Mouse (Mus musculus) lung, embryonic 14.5 days (tissue): ENCODE measurements at regions not wholly inside any gene's neighbourhood (a gene's known extent, or its start where the extent isn't known, plus 50 kb on each side); places are given as distances from the start of the nearest gene placed in this dataset.
A peak's percentile ranks its signal among the peaks of the same experiment; 100 is the strongest.

Source experiments
- ATAC-seq: fragments of 200-750 bp; cut with Nextera tagmentation; 2 replicates; pipeline ENCODE4 v1.8.0; 2017; ENCODE audit warnings: mild to moderate bottlenecking, moderate TSS enrichment, moderate library complexity; ENCODE audit not compliant: insufficient read depth
- DNase-seq: peaks from one replicate; pipeline ENCODE4 v3.0.0-alpha.2; 2015
- H3K27ac ChIP-seq: fragments of 300-500 bp; sonication (generic); 2 replicates; pipeline ENCODE4 v1.5.1; 2014; ENCODE audit warnings: low read depth, mild to moderate bottlenecking, moderate library complexity
- H3K27me3 ChIP-seq: fragments of 300-500 bp; sonication (generic); 2 replicates; pipeline ENCODE4 v1.6.1; 2014; ENCODE audit warnings: low read length, control low read depth; ENCODE audit not compliant: insufficient read depth
- H3K36me3 ChIP-seq: fragments of 300-500 bp; sonication (generic); 2 replicates; pipeline ENCODE4 v1.6.1; 2014; ENCODE audit warnings: control low read depth; ENCODE audit not compliant: insufficient read depth
- H3K4me1 ChIP-seq: fragments of 300-500 bp; sonication (generic); 2 replicates; pipeline ENCODE4 v1.6.1; 2014; ENCODE audit warnings: antibody characterized with exemption, control low read depth; ENCODE audit not compliant: insufficient read depth
- H3K4me2 ChIP-seq: fragments of 300-500 bp; sonication (generic); 2 replicates; pipeline ENCODE4 v1.6.1; 2014; ENCODE audit warnings: mild to moderate bottlenecking
- H3K4me3 ChIP-seq: fragments of 300-500 bp; sonication (generic); 2 replicates; pipeline ENCODE4 v1.5.1; 2014; ENCODE audit warnings: low read depth, low read length
- H3K9ac ChIP-seq: fragments of 300-500 bp; sonication (generic); 2 replicates; pipeline ENCODE4 v1.6.1; 2014
- H3K9me3 ChIP-seq: fragments of 300-500 bp; sonication (generic); 2 replicates; pipeline ENCODE4 v1.6.1; 2016; ENCODE audit warnings: low read depth, low read length, control low read depth
- CTCF ChIP-seq: IDR thresholded peaks from 2 replicates; pipeline ENCODE4 v1.5.1; 2016; ENCODE audit warnings: antibody characterized with exemption, low read depth
- WGBS: fragments of 180-500 bp; shearing (Covaris S2); extraction: QIAGEN DNeasy Blood & Tissue Kit; methylation state at CpG from one replicate; pipeline ENCODE4 v1.1.7; 2014; 5-methylcytosine and 5-hydroxymethylcytosine counted together

DNA sequence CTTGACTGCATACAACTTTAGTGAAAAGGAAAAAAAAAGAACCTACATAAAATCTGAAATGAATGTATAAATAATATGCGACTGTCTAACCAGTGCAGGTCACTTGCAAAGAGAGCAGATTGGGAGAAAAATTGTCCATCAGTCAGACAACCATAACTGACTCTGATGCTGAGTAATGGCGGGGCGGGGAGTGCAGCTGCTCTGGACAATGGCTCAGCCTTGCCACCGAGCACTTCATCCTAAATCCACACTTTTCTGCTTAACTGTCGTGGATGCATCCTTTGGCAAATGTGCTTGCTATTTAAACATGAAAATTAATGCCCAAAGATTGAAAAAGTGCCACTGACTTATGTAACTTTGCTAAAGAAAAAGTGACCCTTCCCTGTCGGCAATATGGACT lies 90.0 kb upstream of the Irx5 start:
- no peak overlapping the region for H3K9ac ChIP-seq
- H3K4me1 ChIP-seq = no peaks in the 10 kb centered on the region; the same call in 1 of the 2 replicates
- TF ChIP-seq CTCF = no peak
- H3K4me3 ChIP-seq = no peak overlapping the region
- WGBS = 61% methylated on average over 6 of the region's 6 CpGs
- no peaks in the 10 kb centered on the region for H3K27me3 ChIP-seq
- no peaks in the 10 kb centered on the region for H3K36me3 ChIP-seq
- no peak for ATAC-seq
- 0 out of 2 replicates have a peak, but pooled peaks cover 6% of the 10 kb centered on the region for H3K9me3 ChIP-seq
- H3K27ac ChIP-seq = no peak overlapping the region
- no peak overlapping the region for H3K4me2 ChIP-seq
- no peak for DNase-seq

DNA sequence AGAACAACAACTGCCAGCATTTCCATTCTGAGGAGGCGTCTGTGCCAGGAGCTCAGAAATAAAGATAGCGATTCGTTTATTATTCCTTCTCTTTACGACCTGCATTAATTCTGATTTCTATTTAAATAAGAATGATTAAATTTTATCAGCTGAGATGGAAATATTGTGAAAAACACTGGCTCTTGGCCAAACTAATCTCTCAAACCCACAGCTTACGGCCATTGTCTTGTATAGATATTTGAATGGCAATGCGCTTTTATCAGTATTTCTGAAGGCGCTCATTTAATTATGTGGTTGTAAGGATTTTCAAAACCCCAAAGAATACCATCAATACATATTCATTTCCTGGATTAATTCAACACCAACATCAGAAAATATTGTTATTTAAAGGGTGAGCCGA lies 97.4 kb upstream of the Irx5 start:
- Histone ChIP-seq H3K27me3 (no peaks in the 10 kb centered on the region), H3K27ac (no peak overlapping the region), H3K9ac (no peak overlapping the region), H3K4me2 (no peak overlapping the region), H3K36me3 (no peaks in the 10 kb centered on the region), H3K4me3 (no peak overlapping the region), H3K9me3 (no peaks in the 10 kb centered on the region), H3K4me1 (no peaks in the 10 kb centered on the region)
- ATAC-seq (no peak), DNase-seq (no peak)
- WGBS = 78% methylated on average over 8 of the region's 8 CpGs
- no peak for TF ChIP-seq CTCF

DNA sequence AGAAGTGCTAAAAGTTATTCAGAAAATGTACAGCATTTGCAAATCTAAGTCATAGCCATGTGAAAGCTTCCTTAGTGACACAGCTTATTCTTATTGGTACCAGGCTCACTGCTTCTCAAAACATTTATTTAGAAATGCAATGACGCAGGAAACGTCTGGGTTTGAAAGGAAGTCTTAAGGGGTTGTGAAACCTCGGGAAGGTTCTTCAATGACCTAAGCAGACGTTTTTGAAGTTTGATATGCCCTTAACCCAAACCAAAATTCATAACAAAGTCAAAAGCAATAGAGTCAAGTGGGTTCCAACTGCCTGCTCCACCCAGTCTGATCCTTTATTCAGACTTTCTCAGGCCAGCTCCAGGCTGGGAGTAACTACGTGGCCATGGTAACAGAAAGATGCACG lies 99.2 kb upstream of the Irx5 start:
- Histone ChIP-seq H3K4me3 (no peak overlapping the region), H3K4me2 (no peak overlapping the region), H3K27me3 (no peaks in the 10 kb centered on the region), H3K27ac (no peak overlapping the region), H3K4me1 (peaks cover 4% of the 10 kb centered on the region; the same call in 1 of the 2 replicates), H3K9ac (no peak overlapping the region), H3K9me3 (no peaks in the 10 kb centered on the region), H3K36me3 (no peaks in the 10 kb centered on the region)
- ATAC-seq = no peak
- no peak for TF ChIP-seq CTCF
- DNase-seq = no peak
- WGBS = 48% methylated on average over 6 of the region's 6 CpGs

DNA sequence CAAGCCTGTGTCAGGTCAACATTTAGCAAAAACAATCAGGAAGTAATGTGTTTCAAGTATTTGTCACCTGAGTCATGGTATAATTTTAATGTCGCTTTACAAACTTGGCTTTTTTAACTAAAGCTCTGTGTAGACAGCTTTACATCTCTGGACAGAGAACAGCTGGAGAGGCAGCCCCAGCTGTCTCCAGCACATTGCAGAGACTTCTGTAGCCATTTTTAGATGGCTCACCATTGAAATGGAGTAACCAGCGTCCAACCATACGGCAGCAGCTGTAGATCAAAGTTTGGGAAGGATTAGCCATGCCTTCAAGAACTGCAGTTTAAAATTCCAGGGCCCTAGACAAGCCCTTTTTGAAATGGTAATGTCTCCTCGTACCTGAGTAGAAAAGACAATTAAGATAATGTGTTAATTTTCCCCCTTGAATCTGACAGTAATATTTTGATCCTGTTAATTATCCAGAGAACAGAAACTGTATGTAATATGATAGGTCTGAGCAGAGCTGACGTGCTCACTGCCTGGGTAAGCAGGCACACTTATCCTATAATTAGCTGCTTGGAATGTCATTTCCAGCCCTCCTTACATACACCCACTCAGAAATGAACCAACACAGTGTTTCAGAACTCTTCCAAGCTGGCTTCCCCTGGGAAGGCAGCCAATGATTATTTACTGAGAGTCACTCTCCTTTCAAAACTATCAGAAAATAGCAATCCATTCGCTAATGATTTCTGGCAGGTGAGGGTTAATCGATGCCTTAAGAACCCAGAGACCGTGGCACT lies 104.6 kb upstream of the Irx5 start:
- no peak overlapping the region for H3K9ac ChIP-seq
- 0 out of 2 replicates have a peak overlapping the region, but pooled peaks have one; percentile 10 for H3K27ac ChIP-seq
- no peak for TF ChIP-seq CTCF
- H3K9me3 ChIP-seq = no peaks in the 10 kb centered on the region
- 34% methylated on average over 8 of the region's 8 CpGs for WGBS
- peaks cover 9% of the 10 kb centered on the region; the same call in 1 of the 2 replicates for H3K4me1 ChIP-seq
- H3K4me3 ChIP-seq = no peak overlapping the region
- H3K27me3 ChIP-seq = no peaks in the 10 kb centered on the region
- H3K4me2 ChIP-seq = no peak overlapping the region
- no peaks in the 10 kb centered on the region for H3K36me3 ChIP-seq
- peak; percentile 92 for ATAC-seq
- DNase-seq = peak; percentile 76

DNA sequence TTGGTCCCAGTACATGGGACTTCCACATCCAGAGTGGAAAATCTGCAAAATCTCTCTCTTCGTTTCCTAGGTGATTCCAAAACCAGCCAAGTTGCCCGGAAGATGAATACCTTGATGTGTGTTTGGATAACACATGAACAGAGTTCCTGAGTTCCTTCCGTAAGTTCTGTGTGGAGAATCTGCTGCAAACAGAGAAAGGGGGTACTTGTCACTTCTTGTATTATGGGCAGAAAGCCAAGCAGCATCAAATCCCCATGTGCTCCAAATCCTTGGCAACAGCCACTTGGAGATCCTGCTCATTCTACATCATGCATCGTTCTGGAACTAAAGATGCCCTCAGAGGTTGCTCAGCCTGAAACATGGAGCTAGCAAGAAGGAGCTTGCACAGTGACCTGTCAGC lies 111.1 kb upstream of the Irx5 start:
- no peak overlapping the region for H3K9ac ChIP-seq
- no peaks in the 10 kb centered on the region for H3K4me1 ChIP-seq
- no peak overlapping the region for H3K4me3 ChIP-seq
- no peak for TF ChIP-seq CTCF
- no peak overlapping the region for H3K27ac ChIP-seq
- H3K9me3 ChIP-seq = no peaks in the 10 kb centered on the region
- no peak overlapping the region for H3K4me2 ChIP-seq
- DNase-seq (no peak), ATAC-seq (no peak)
- H3K36me3 ChIP-seq = no peaks in the 10 kb centered on the region
- H3K27me3 ChIP-seq = no peaks in the 10 kb centered on the region
- 63% methylated on average over 4 of the region's 4 CpGs for WGBS

DNA sequence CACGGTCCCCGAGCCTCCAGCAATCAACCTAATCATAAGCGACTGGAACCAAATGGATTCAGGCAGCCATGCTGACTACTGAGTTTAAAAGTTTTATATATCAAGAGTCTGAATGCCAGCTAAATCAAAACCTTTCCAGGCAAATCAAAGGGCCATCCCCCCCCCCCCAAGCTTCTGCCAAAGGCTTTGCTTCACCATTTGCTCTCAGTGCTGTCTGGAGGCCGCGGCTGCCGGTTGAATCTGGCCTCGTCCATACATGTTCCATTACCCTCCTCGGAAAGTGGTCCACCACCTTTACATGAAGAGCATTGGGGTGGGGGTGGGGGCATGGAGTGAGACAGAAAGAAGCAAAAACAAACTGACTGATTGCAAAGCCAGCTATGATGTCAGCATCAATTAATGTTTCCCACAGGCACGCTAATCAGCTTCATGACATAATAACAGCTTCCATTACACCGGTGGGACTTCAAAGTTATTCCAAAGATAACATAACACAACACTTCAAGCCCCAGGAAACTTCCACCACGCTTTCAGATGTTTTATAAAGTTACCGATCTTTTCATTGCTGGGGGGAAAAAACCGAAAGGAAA lies 116.6 kb upstream of the Irx5 start:
- ATAC-seq = no peak
- WGBS = 69% methylated on average over 13 of the region's 13 CpGs
- H3K4me3 ChIP-seq = no peak overlapping the region

More for the DNA sequence above, 116.6 kb upstream of the Irx5 start:
- H3K9ac ChIP-seq = no peak overlapping the region
- no peak for DNase-seq
- no peaks in the 10 kb centered on the region for H3K36me3 ChIP-seq
- H3K27ac ChIP-seq = no peak overlapping the region
- no peaks in the 10 kb centered on the region for H3K27me3 ChIP-seq
- no peak overlapping the region for H3K4me2 ChIP-seq
- no peak for TF ChIP-seq CTCF
- H3K4me1 ChIP-seq = no peaks in the 10 kb centered on the region; the same call in 1 of the 2 replicates
- no peaks in the 10 kb centered on the region for H3K9me3 ChIP-seq
